Mouse (Mus musculus) lung, postnatal 0 days (tissue): ENCODE measurements at regions not wholly inside any gene's neighbourhood (a gene's known extent, or its start where the extent isn't known, plus 50 kb on each side); places are given as distances from the start of the nearest gene placed in this dataset.

Experiments
- CTCF ChIP-seq: IDR thresholded peaks from 2 replicates; pipeline ENCODE4 v1.5.1; 2016; ENCODE audit warnings: antibody characterized with exemption, mild to moderate bottlenecking
- EP300 ChIP-seq: IDR thresholded peaks from 2 replicates; pipeline ENCODE4 v1.6.1; 2016; ENCODE audit warnings: antibody characterized with exemption, mild to moderate bottlenecking, control low read depth

- TF ChIP-seq CTCF (no peak), EP300 (no peak)
These were observed 1702.0 kb upstream of the Slc10a2 start for GRCm38 (mm10) chr8:6807116-6807515.
